Mouse (Mus musculus) heart, postnatal 0 days (tissue): ENCODE results near the gene Ypel3. TPM values are rescaled to one million over a fixed set of nuclear protein-coding genes. Genes with fewer than 3 reads are reported as not detected.
"Not testable (repeated sequence)": the region's sequence is repeated elsewhere in the genome, so short reads cannot be mapped to it uniquely, and the experiment has no call there.

Experiments
- ATAC-seq: fragments of 200-750 bp; cut with Nextera tagmentation; 2 replicates; pipeline ENCODE4 v1.8.0; 2017; ENCODE audit warnings: low read depth, moderate number of reproducible peaks, moderate library complexity; ENCODE audit not compliant: insufficient read depth
- DNase-seq: peaks from one replicate; pipeline ENCODE4 v3.0.0-alpha.2; 2016; ENCODE audit warnings: low spot score
- H3K27ac ChIP-seq: fragments of 300-500 bp; sonication (generic); 2 replicates; pipeline ENCODE4 v1.5.1; 2014; ENCODE audit warnings: low read depth, mild to moderate bottlenecking
- H3K27me3 ChIP-seq: fragments of 300-500 bp; sonication (generic); 2 replicates; pipeline ENCODE4 v1.6.1; 2014; ENCODE audit warnings: low read length, mixed read lengths; ENCODE audit not compliant: control insufficient read depth, insufficient read depth
- H3K36me3 ChIP-seq: fragments of 300-500 bp; sonication (generic); replicated peaks from 2 replicates; pipeline ENCODE4 v1.6.1; 2014; ENCODE audit warnings: low read length, mixed read lengths; ENCODE audit not compliant: control insufficient read depth, insufficient read depth
- H3K4me1 ChIP-seq: fragments of 300-500 bp; sonication (generic); 2 replicates; pipeline ENCODE4 v1.6.1; 2014; ENCODE audit warnings: antibody characterized with exemption; ENCODE audit not compliant: control insufficient read depth, insufficient read depth
- H3K4me2 ChIP-seq: fragments of 300-500 bp; sonication (generic); 2 replicates; pipeline ENCODE4 v1.6.1; 2014; ENCODE audit warnings: low read depth, mild to moderate bottlenecking, low read length, moderate library complexity
- H3K4me3 ChIP-seq: fragments of 300-500 bp; sonication (generic); 2 replicates; pipeline ENCODE4 v1.5.1; 2014; ENCODE audit warnings: low read depth, low read length
- H3K9ac ChIP-seq: fragments of 300-500 bp; sonication (generic); replicated peaks from 2 replicates; pipeline ENCODE4 v1.6.1; 2014; ENCODE audit warnings: low read depth, low read length, mixed read lengths
- H3K9me3 ChIP-seq: fragments of 300-500 bp; sonication (generic); replicated peaks from 2 replicates; pipeline ENCODE4 v1.6.1; 2016; ENCODE audit warnings: low read length; ENCODE audit not compliant: control insufficient read depth
- CTCF ChIP-seq: IDR thresholded peaks from 2 replicates; pipeline ENCODE4 v1.5.1; 2016; ENCODE audit warnings: antibody characterized with exemption, control low read depth, low read depth
- EP300 ChIP-seq: IDR thresholded peaks from 2 replicates; pipeline ENCODE4 v1.6.1; 2016; ENCODE audit warnings: antibody characterized with exemption, low read depth
- WGBS: fragments of 180-500 bp; shearing (Covaris S2); extraction: QIAGEN DNeasy Blood & Tissue Kit; methylation state at CpG from one replicate; pipeline ENCODE4 v1.1.7; 2014; 5-methylcytosine and 5-hydroxymethylcytosine counted together
- polyA plus RNA-seq: library from polyadenylated mRNA; unstranded; fragments of >200 nt; fragmentation: Nextera tagmentation; extraction: Ambion mirVana; gene quantifications from 2 replicates; pipeline ENCODE4 v1.2.1, GENCODE M21; 2015
- total RNA-seq: library from RNA; depleted of rRNA; stranded (reverse); fragments of >200 nt; gene quantifications from 2 replicates; pipeline ENCODE4 v1.2.3, GENCODE M21; 2014; ENCODE audit warnings: low replicate concordance; rRNA removed

The Ypel3 gene
- total RNA-seq (88.9 and 146 TPM in 2 replicates), polyA plus RNA-seq (84.1 and 111 TPM in 2 replicates)

DNA sequence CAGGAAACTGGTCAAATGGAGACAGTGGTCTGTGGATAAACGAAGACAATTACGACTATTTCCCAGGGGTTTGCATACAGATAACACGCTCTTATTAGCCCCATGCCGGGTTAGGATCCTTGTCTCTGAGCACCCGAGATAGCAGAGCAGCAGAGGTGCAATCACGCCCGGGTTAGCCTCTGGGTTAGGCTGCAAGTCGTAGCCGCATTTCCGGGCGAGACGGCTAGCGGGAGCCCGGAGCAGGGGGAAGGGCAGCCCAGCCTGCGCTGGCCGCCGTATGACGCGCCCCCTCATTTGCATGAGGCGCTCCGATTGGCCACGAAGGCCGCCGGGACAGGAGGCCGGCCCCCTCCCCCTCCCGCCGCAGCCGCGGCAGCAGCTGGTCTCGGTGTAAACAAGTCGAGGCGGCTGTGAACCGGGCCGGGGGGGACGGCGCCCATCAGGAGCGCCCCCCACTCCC is at the start of gene Ypel3:
Gene Ypel3 (plus strand): TSS at position 358 of the 460 bp plus-strand sequence.
- peak; percentile 91 for ATAC-seq
- WGBS, result under 1% methylated on average over 31 of the region's 37 CpGs
- H3K9ac ChIP-seq, result peak within 1 kb of the TSS; percentile 92
- peak within 1 kb of the TSS; percentile 84 for H3K27ac ChIP-seq
- peak; percentile 95 for DNase-seq
- peaks cover 7% of the 10 kb centered on the region for H3K36me3 ChIP-seq
- H3K9me3 ChIP-seq, result no peaks in the 10 kb centered on the region
- TF ChIP-seq EP300, result peak; percentile 62; the same call in 1 of the 2 replicates
- TF ChIP-seq CTCF, result no peak
- H3K4me1 ChIP-seq, result peaks cover 24% of the 10 kb centered on the region; the same call in 1 of the 2 replicates
- H3K4me3 ChIP-seq, result peak within 1 kb of the TSS; percentile 76
- no peaks in the 10 kb centered on the region for H3K27me3 ChIP-seq
- H3K4me2 ChIP-seq, result peak within 1 kb of the TSS; percentile 92

DNA sequence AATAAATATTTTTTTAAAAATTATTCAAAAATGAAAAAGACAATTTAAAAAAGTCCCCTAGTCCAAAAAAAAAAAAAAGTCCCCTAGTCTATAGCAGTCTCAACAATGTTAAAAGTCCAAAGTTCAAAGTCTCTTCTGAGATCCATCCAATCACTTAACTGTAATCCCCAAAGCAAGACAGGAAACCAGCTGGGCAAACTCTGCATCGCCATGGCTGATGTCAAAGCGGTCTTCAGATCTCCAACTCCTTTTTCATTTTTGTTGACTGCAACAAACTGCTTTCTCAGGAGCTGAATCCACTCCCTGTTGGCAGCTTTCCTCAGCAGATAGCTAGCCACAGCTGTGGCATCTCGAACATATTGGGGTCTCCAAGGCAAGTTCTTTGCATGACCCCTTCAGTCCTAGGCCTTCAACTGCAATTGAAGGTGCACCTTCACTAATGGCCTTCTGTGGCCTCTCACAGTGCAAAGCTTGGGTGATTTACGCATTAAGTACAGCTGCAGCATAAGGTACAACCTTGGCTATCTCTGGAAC is 46.4 kb upstream of the Ypel3 start:
- H3K9me3 ChIP-seq, H3K36me3 ChIP-seq, ATAC-seq, H3K27me3 ChIP-seq, H3K27ac ChIP-seq, H3K4me3 ChIP-seq, DNase-seq, H3K4me2 ChIP-seq, H3K9ac ChIP-seq, H3K4me1 ChIP-seq: not testable (repeated sequence)
- 76% methylated on average over 4 of the region's 4 CpGs for WGBS

DNA sequence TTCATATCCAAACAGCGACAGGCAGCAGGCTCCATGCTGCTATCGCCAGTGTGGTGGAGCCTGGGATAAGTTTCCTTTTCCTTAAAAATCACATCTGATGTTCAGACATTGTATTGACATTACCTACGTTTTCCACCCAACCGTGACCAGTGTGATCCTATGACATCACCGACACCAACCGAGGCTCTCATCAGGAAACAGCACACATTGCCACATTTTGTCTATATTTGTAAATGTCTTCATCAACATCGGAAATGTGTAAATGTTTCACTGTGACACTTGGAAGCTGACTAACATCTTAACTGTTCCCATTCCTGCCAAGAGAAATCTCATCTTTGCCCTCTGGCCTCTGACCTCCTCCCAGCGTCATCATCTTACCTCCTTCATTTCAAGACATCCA is 40.6 kb upstream of the Ypel3 start:
- no peaks in the 10 kb centered on the region for H3K27me3 ChIP-seq
- WGBS, result 74% methylated on average over 8 of the region's 8 CpGs
- no peak overlapping the region for H3K4me2 ChIP-seq
- no peaks in the 10 kb centered on the region for H3K9me3 ChIP-seq
- H3K4me1 ChIP-seq, result no peaks in the 10 kb centered on the region
- H3K27ac ChIP-seq, result no peak overlapping the region
- ATAC-seq (no peak), DNase-seq (no peak)
- H3K36me3 ChIP-seq, result no peaks in the 10 kb centered on the region
- no peak overlapping the region for H3K4me3 ChIP-seq
- H3K9ac ChIP-seq, result no peak overlapping the region
- no peak for TF ChIP-seq EP300
- no peak for TF ChIP-seq CTCF

DNA sequence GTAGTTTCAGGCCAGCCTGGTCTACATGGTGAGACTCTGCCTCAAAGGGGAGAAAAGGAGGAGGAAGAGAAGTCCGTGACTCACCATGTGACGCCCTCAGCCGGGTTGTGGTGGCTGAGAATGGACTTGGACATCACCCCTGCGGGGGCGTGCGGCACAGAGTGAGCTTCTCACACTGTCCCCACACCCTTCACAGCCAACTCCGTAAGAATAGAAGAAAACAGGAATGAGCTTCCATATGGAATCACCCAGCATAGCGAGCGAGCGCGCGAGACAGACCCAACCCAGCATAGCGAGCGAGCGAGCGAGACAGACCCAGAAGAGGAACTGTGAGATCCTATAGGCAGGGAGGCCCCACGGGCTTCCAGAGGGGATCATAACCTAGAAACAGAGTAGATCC is 37.2 kb upstream of the Ypel3 start:
- no peaks in the 10 kb centered on the region for H3K27me3 ChIP-seq
- H3K9me3 ChIP-seq, result no peaks in the 10 kb centered on the region
- TF ChIP-seq CTCF, result no peak
- TF ChIP-seq EP300, result no peak
- ATAC-seq (no peak), DNase-seq (no peak)
- no peaks in the 10 kb centered on the region for H3K36me3 ChIP-seq
- WGBS, result 79% methylated on average over 17 of the region's 17 CpGs
- H3K4me3 ChIP-seq, result no peak overlapping the region
- H3K9ac ChIP-seq, result no peak overlapping the region
- no peak overlapping the region for H3K4me2 ChIP-seq
- H3K27ac ChIP-seq, result no peak overlapping the region
- no peaks in the 10 kb centered on the region for H3K4me1 ChIP-seq

DNA sequence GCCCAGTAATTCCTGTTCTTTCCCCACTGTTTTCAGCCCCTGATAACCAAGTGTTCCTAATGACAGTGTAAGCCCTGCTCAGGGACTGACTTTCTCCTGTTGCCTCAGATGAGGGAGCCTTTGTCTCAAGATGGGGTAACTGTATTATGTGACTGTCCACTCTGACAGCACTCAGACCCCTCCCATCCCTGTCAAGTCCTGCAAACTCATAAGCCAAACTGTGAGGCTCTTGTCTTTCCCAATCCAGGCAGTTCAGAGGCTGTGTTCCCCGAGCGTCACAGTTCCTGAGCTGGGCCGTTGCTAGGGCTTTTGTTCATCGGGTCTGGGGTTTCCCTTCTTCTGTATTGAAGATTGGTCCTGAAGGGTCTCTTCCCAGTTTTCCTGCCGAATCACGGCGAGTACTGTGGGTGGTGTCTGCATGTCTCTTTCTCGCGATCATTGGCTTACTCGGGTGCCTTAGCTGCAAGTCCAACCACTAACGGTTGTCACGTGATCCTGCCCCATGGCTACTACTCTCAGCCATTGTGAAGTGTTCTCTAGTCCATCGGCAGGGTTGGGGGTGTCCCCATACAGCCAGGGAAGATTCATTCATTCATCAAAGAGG is 36.5 kb upstream of the Ypel3 start:
- H3K9ac ChIP-seq, result no peak overlapping the region
- no peaks in the 10 kb centered on the region for H3K27me3 ChIP-seq
- no peak for ATAC-seq
- 80% methylated on average over 13 of the region's 13 CpGs for WGBS
- H3K4me3 ChIP-seq, result no peak overlapping the region
- DNase-seq, result no peak
- no peak overlapping the region for H3K4me2 ChIP-seq
- TF ChIP-seq EP300, result no peak
- no peak for TF ChIP-seq CTCF
- no peaks in the 10 kb centered on the region for H3K36me3 ChIP-seq
- H3K9me3 ChIP-seq, result no peaks in the 10 kb centered on the region
- H3K4me1 ChIP-seq, result no peaks in the 10 kb centered on the region
- H3K27ac ChIP-seq, result no peak overlapping the region

DNA sequence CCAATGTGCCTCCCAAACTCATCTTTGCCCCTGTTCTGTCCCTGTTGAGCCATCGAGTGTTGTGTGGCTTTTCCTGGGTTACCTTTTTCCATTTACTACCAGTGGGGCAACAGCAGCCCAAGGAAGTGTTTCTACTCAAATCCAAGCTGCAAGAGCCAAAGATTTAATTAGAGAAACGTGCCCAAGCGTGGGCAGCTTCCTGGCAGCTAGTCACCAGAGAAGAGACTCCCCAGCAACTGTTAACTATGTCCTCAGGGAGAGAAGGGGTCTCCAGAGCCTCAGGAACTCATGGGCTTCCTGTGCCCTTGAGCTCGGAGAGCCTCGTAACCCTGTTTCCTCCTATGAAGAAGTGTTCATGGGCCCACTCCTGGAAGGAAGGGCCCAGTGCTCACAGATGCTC is 35.8 kb upstream of the Ypel3 start:
- Histone ChIP-seq H3K36me3 (no peaks in the 10 kb centered on the region), H3K27me3 (no peaks in the 10 kb centered on the region), H3K9me3 (no peaks in the 10 kb centered on the region), H3K4me1 (no peaks in the 10 kb centered on the region), H3K27ac (no peak overlapping the region), H3K4me2 (no peak overlapping the region), H3K4me3 (no peak overlapping the region), H3K9ac (no peak overlapping the region)
- TF ChIP-seq CTCF (no peak), EP300 (no peak)
- DNase-seq, result no peak
- no peak for ATAC-seq
- 52% methylated on average over 5 of the region's 5 CpGs for WGBS
